Mouse (Mus musculus) embryonic fibroblast, embryonic 13.5 days (primary cell): ENCODE measurements around the gene 1700069L16Rik. TPM values are rescaled to one million over a fixed set of nuclear protein-coding genes. Genes with fewer than 3 reads are reported as not detected.

ENCODE experiments used
- H3K27ac ChIP-seq: 2 replicates; pipeline ENCODE4 v1.5.1; 2012; ENCODE audit warnings: low read length, control low read depth, inconsistent platforms; ENCODE audit not compliant: insufficient read depth
- H3K4me1 ChIP-seq: 2 replicates; pipeline ENCODE4 v1.6.1; 2011; ENCODE audit warnings: low read length; ENCODE audit not compliant: control insufficient read depth, insufficient read depth
- H3K4me3 ChIP-seq: 2 replicates; pipeline ENCODE4 v1.5.1; 2011; ENCODE audit warnings: mild to moderate bottlenecking, control low read depth, low read length; ENCODE audit not compliant: insufficient read depth
- CTCF ChIP-seq: IDR thresholded peaks from 2 replicates; pipeline ENCODE4 v1.5.1; 2011; ENCODE audit warnings: mild to moderate bottlenecking, control low read depth, low read length, moderate library complexity, borderline replicate concordance; ENCODE audit not compliant: insufficient read depth
- POLR2A ChIP-seq: IDR thresholded peaks from 2 replicates; pipeline ENCODE4 v1.6.1; 2011; ENCODE audit warnings: low read depth, mild to moderate bottlenecking, control low read depth, low read length, moderate library complexity
- polyA plus RNA-seq: library from polyadenylated mRNA; stranded (reverse); fragments of >200 nt; gene quantifications from 2 replicates; pipeline ENCODE4 v1.2.4, GENCODE M21; 2011; ENCODE audit warnings: low read depth; ENCODE audit not compliant: missing spikeins, insufficient read length

1700069L16Rik gene
- polyA plus RNA-seq, 1 experiment = not detected

DNA sequence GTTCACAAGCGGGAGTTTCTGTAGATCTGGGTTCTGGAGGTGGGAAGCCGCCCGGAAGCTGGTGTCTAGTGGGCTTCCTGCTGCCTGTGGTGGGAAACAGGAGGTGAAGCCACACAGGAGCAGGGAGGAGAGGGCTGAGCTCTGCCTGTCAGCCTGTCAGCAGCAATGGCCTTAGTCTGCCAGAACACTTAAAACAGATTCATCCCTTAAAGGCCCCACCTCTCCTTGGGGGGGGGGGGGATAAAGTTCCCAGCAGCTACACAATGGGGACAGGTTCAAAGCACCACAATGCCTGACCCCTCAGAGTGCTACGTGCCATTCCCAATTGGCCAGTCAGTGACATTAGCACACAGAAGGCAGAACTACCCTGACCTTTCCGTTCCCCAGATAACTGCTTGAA is 72.4 kb downstream of the 1700069L16Rik start:
- Histone ChIP-seq H3K27ac (no peak overlapping the region), H3K4me3 (no peak overlapping the region), H3K4me1 (0 out of 2 replicates have a peak, but pooled peaks cover 2% of the 10 kb centered on the region)
- no peak for TF ChIP-seq POLR2A
- no peak for TF ChIP-seq CTCF

DNA sequence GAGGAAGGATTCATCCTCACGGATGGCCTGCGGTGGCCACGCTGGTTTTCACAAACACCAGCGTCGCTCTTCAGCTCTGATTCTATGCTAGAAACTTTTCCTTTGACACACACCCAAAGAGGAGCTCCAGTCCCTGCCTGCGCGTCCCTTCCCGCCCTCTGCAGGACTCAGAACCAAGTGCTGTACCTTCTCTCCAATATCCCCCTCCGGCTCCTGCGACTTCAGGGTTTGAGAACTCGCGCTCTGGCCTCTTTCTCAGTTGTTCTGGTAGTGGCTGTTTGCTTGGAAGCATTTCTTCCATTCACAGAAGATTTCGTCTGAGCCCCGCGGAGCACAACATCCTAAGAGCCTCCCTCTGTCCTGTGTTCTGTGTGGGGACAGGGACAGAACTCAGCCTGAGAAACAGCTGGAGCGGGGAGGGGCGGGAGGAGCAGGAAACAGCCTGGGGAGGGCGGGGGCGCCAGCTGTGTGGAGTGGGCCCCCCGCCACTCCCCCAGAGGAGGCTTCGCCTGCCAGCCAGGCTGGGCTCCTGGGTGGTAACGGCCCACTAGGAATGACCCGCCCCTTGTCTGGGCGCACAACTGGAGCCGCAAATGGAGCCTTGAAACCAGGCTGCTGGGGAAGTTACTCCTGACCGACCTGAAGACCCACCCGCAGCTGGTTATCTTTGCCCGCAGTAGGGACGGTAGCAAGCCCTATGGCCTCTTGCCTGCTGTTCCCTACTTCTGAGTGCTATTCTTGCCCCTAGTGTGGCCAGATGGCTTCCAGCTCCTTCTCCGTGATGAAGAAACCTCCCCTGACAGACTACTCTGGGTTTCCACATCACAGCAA is 74.3 kb downstream of the 1700069L16Rik start, which contains the start of gene Cmklr1:
Gene Cmklr1, minus strand, starts transcription at position 392 of the 831 bp plus-strand sequence.
- H3K4me1 ChIP-seq = 0 out of 2 replicates have a peak, but pooled peaks cover 2% of the 10 kb centered on the region
- no peak within 1 kb of the TSS for H3K27ac ChIP-seq
- peak; percentile 44; the same call in 1 of the 2 replicates for TF ChIP-seq POLR2A
- TF ChIP-seq CTCF = no peak
- peak within 1 kb of the TSS; percentile 31 for H3K4me3 ChIP-seq

DNA sequence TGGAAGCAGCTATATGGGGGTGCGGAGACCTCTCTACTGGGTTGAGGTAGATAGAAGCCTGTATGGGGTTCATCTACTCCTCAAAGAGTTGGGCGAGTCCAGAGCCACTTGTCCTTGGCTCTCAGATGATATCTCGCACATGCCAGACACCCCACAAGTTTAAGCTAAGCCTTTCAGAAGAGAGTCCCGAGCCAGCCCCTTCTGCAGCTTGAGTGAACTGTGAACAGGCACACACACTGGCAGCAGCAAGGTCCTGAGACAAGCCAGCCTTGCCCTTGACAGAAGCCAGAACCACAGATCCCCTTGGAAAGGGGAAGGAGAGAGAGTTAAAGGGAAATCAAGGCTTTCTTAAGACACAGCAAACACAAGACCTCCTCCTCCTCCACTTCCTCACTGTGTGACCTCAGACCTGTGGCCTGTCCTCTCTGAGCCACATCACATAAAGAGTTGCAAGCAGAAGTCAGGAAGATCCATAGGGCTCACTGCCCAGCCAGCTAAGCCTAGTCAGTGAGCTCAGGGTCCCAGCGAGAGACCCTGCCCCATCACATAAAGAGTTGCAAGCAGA is 75.8 kb downstream of the 1700069L16Rik start:
- no peaks in the 10 kb centered on the region for H3K4me1 ChIP-seq
- H3K27ac ChIP-seq = no peak overlapping the region
- no peak overlapping the region; the same call in 1 of the 2 replicates for H3K4me3 ChIP-seq
- TF ChIP-seq POLR2A (no peak), CTCF (no peak)

DNA sequence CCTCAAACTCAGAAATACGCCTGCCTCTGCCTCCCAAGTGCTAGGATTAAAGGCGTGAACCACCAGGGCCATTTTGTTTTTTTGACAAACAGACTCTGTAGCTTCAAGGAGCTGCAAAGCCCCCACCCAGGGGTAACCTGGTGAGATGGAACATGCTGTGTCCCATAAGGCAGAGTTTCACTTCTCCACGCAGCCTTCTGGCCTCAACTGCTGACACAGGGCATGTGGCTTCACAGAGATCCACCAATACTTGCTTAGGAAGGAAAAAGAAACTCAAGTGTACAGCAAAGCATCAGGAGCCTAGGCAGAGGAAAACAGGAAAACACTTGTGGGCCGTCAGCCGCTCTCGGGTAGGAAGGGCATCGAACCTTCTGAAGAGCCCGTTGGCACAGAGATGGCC is 77.4 kb downstream of the 1700069L16Rik start:
- TF ChIP-seq CTCF = no peak
- Histone ChIP-seq H3K27ac (no peak overlapping the region), H3K4me1 (no peaks in the 10 kb centered on the region), H3K4me3 (no peak overlapping the region)

DNA sequence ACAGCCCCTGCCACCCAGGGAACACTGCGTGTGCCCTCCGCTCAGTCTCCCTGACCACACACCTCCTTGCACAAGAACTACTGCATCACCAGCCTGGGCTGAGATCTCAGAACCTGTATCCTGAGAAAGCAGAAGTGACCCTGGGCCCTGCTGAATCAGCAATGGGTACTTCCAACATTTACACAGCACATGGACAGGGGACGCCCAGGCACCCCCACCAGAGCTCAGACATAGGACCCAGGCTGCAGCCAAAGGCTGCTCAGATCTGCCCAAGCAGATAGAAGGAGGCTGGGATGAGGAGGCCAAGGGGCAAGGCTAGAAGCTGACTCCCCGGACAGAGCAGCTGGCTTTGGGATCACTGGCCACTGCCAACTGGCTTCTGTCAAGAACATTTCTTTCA is 80.1 kb downstream of the 1700069L16Rik start:
- Histone ChIP-seq H3K4me1 (no peaks in the 10 kb centered on the region), H3K27ac (no peak overlapping the region), H3K4me3 (no peak overlapping the region)
- TF ChIP-seq CTCF (no peak), POLR2A (no peak)

DNA sequence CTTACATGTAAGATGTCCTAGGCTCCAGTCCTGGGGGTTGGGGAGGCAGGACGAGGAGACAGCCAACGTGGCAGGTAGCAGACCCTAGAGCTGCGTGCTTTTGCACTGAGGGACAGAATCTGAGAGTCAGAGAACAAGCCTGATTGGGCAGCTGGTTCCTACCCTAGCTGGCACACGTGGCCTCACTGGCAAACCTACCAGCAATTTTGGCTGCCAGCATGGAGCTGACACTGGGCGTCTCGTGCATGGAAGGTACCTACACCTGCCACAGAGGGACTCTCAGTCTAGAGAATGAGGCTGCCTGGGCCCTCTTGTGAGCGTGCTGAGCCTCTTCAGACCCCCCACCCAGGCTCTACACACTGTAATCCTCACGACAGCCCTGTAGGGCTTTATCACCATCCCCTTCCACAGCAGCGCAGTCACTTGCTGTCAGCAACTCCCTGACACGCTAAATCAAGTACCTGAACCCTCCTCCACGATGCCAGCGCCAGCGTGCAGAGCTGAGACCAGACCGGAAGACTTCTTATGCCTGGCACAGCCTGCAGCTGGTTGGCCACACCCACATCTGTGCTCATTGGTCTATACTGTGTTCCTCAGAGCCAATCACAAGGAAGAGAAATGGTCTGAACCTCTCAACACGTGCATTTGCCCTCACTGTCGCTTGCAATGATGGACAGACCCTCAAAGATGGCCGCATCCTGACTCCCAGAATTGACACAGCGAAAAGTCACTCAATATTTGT is 81.3 kb downstream of the 1700069L16Rik start:
- Histone ChIP-seq H3K4me3 (no peak overlapping the region), H3K27ac (no peak overlapping the region)
- no peak for TF ChIP-seq CTCF
- no peak for TF ChIP-seq POLR2A

More for the DNA sequence above, 81.3 kb downstream of the 1700069L16Rik start:
- no peaks in the 10 kb centered on the region for H3K4me1 ChIP-seq

Other genes with a start within 250 kb of the 1700069L16Rik start
- 1.4 and 4.1 TPM in 2 replicates for gene Wscd2, start 234.4 kb downstream of the 1700069L16Rik start, polyA plus RNA-seq
- 13.2 and 26.1 TPM in 2 replicates for gene Cmklr1, start 74.3 kb downstream of the 1700069L16Rik start, polyA plus RNA-seq
- 6.0 and 7.1 TPM in 2 replicates for gene Ficd, start 11.0 kb upstream of the 1700069L16Rik start, polyA plus RNA-seq
- 20.8 and 21.1 TPM in 2 replicates for gene Sart3, start 47.7 kb upstream of the 1700069L16Rik start, polyA plus RNA-seq
- gene Iscu, start 48.0 kb upstream of the 1700069L16Rik start, polyA plus RNA-seq = 71.8 and 85.3 TPM in 2 replicates
- 66.6 and 92.8 TPM in 2 replicates for gene Tmem119, start 75.7 kb upstream of the 1700069L16Rik start, polyA plus RNA-seq
- gene Selplg, start 107.9 kb upstream of the 1700069L16Rik start, polyA plus RNA-seq = 0.74 TPM in 1 of 2 replicates, not detected in the other
- gene Coro1c, start 184.0 kb upstream of the 1700069L16Rik start, polyA plus RNA-seq = 158 and 229 TPM in 2 replicates